Mouse (Mus musculus): ENCODE data around the gene Gpank1. TPM values are rescaled to one million over a fixed set of nuclear protein-coding genes. Genes with fewer than 3 reads are reported as not detected.

Gene Gpank1
- polyA plus RNA-seq, 1 experiment from 2014 or later: 13.4 TPM

DNA sequence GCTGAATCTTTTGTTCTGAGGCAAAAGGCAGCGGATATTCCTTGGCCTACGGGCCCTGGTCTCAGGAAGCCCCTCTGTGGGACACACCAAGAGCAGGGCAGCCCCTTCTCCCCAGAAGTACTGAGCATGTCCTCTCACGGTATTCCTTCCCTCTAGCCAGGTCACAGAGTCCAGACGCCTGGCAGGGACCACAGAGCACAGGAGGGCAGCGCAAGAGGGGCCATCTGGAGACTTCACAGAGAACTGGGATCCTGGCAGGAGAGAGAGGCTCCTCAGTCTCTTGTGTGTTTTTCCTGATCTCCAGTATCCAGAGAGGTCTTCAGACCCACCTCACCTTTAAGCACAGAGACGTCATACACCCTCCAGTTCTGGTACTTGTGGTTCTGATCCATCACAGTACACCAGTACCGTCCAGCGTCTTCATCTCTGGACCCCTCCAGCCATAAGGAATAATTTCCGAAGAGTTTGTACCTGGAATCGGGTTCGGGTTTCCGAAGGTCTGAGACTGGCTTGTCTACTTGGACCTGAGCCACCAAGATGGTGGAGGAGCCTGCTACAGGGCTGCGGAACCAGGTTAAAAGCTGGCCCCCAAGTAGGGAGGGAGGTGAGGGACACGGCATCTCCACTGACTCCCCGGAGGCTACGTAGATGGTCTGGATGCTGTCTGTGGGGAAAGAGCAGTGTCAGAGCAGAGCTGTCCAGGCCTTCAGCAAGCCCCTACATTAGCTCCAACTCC lies 38.2 kb upstream of the Gpank1 start:
- Histone ChIP-seq H3K9me3 (ENCODE audit: control insufficient read depth, low read length) (no peaks in the 10 kb centered on the region), H3K36me3 (ENCODE audit: control insufficient read depth, insufficient read depth, low read length) (no peaks in the 10 kb centered on the region), H3K27me3 (replicated peaks; ENCODE audit: control insufficient read depth, insufficient read depth, low read length) (no peaks in the 10 kb centered on the region), H3K9ac (ENCODE audit: low read depth, low read length) (0 out of 2 replicates have a peak overlapping the region, but pooled peaks have one; percentile 5), H3K4me2 (ENCODE audit: low read depth, low read length) (no peak overlapping the region), H3K4me3 (ENCODE audit: low read depth, low read length) (no peak overlapping the region), H3K27ac (replicated peaks; ENCODE audit: low read depth, low read length) (no peak overlapping the region), H3K4me1 (ENCODE audit: control insufficient read depth, insufficient read depth, low read length) (no peaks in the 10 kb centered on the region)
- ATAC-seq (ENCODE audit: low read depth): no peak
- no peak for DNase-seq (ENCODE audit: low spot score)
- 84% methylated on average over 16 of the region's 16 CpGs for WGBS

DNA sequence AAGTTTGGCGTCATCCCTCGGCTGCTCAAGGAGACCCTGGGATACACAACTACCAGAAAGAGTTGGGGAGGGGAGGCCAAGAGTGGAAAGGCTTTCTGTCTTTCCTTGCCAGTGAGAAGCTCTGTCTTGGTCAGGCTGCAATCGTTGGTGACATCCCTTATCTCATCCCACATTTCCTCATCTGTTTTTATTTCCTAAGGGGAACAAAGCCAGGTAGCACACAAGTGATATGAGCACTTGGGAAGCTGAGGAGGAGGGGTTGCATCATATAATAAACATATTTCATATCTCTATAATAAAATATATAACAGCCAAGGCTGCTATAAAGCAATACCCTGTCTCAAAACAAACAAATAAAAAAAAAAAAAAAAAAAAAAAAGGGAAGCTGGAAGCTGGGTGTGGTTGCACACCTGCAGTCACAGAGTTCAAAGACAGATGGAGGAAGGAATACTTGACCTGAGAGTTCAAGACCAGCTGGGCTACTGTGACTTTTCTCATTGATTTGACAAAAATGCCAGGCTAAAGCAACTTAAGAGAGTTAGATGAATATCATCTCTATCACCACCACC lies 37.2 kb upstream of the Gpank1 start:
- Histone ChIP-seq H3K9me3 (ENCODE audit: control insufficient read depth, low read length) (no peaks in the 10 kb centered on the region), H3K4me1 (ENCODE audit: control insufficient read depth, insufficient read depth, low read length) (no peaks in the 10 kb centered on the region), H3K36me3 (ENCODE audit: control insufficient read depth, insufficient read depth, low read length) (no peaks in the 10 kb centered on the region), H3K27ac (replicated peaks; ENCODE audit: low read depth, low read length) (no peak overlapping the region), H3K4me3 (ENCODE audit: low read depth, low read length) (no peak overlapping the region), H3K9ac (ENCODE audit: low read depth, low read length) (no peak overlapping the region), H3K4me2 (ENCODE audit: low read depth, low read length) (no peak overlapping the region), H3K27me3 (replicated peaks; ENCODE audit: control insufficient read depth, insufficient read depth, low read length) (no peaks in the 10 kb centered on the region)
- 77% methylated on average over 3 of the region's 3 CpGs for WGBS
- DNase-seq (ENCODE audit: low spot score): no peak
- no peak for ATAC-seq (ENCODE audit: low read depth)

DNA sequence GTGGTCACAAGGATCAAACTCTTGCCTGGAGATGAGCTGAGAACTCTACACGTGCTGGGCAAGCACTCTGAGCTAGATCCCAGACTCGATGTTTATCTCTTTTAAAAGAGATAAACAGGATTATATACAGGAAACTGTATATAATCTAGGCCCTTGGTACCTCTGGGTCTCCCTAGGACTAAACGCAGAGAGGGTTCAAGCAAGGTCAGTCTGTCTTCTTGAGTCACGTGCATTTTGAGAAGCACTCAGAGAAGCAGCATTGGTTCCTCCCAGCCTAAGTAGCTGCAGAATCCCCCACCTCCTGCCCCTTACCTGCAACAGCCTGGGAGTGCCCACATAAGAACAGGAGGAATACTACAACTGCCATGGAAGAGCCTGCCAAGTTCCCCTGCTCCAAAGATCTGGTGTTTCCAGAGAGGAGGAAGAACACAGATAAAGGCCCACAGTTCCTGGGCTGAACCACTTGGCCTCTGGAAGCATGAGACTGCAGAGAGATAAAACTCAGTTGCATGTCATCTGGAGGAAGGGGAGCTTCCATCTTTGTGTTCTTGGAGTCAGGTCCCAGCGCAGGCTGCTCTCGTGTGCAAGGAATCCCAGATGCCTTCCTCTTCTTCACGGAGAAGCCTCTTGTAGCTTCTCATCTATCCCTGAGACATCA lies 35.9 kb upstream of the Gpank1 start, which contains the start of gene Ly6g6f:
Ly6g6f (minus strand) TSS at position 403 of the 658 bp plus-strand sequence.
- ATAC-seq (ENCODE audit: low read depth) (no peak), DNase-seq (ENCODE audit: low spot score) (no peak)
- H3K4me2 ChIP-seq (ENCODE audit: low read depth, low read length): no peak within 1 kb of the TSS
- H3K27me3 ChIP-seq (replicated peaks; ENCODE audit: control insufficient read depth, insufficient read depth, low read length): no peaks in the 10 kb centered on the region
- no peak within 1 kb of the TSS for H3K4me3 ChIP-seq (ENCODE audit: low read depth, low read length)
- 79% methylated on average over 7 of the region's 7 CpGs for WGBS
- no peaks in the 10 kb centered on the region for H3K36me3 ChIP-seq (ENCODE audit: control insufficient read depth, insufficient read depth, low read length)
- H3K4me1 ChIP-seq (ENCODE audit: control insufficient read depth, insufficient read depth, low read length): peaks cover 4% of the 10 kb centered on the region
- H3K9me3 ChIP-seq (ENCODE audit: control insufficient read depth, low read length): no peaks in the 10 kb centered on the region
- 0 out of 2 replicates have a peak within 1 kb of the TSS, but pooled peaks have one; percentile 30 for H3K9ac ChIP-seq (ENCODE audit: low read depth, low read length)
- H3K27ac ChIP-seq (replicated peaks; ENCODE audit: low read depth, low read length): no peak within 1 kb of the TSS

DNA sequence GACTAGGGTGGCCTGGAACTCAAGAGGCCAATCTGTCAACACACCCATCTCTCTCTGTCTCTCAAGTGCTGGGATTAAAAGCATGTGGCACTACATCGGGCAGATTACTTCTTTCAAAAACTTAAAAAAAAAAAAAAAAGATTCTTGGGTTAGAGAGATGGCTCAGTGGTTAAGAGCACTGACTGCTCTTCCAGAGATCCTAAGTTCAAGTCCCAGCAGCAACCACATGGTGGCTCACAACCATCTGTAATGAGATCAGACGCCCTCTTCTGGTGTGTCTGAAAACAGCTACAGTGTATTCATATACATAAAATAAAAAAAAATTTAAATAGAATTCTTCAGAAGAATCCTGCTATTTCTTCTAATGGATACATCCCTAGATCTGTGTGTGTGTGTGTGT lies 33.1 kb upstream of the Gpank1 start:
- DNase-seq (ENCODE audit: low spot score) (no peak), ATAC-seq (ENCODE audit: low read depth) (no peak)
- no peak overlapping the region for H3K27ac ChIP-seq (replicated peaks; ENCODE audit: low read depth, low read length)
- H3K9me3 ChIP-seq (ENCODE audit: control insufficient read depth, low read length): no peaks in the 10 kb centered on the region
- no peak overlapping the region for H3K4me3 ChIP-seq (ENCODE audit: low read depth, low read length)
- H3K27me3 ChIP-seq (replicated peaks; ENCODE audit: control insufficient read depth, insufficient read depth, low read length): no peaks in the 10 kb centered on the region
- H3K36me3 ChIP-seq (ENCODE audit: control insufficient read depth, insufficient read depth, low read length): peaks cover 25% of the 10 kb centered on the region
- peaks cover 6% of the 10 kb centered on the region for H3K4me1 ChIP-seq (ENCODE audit: control insufficient read depth, insufficient read depth, low read length)
- no peak overlapping the region for H3K9ac ChIP-seq (ENCODE audit: low read depth, low read length)
- 30% methylated on average over 2 of the region's 2 CpGs for WGBS
- no peak overlapping the region for H3K4me2 ChIP-seq (ENCODE audit: low read depth, low read length)

DNA sequence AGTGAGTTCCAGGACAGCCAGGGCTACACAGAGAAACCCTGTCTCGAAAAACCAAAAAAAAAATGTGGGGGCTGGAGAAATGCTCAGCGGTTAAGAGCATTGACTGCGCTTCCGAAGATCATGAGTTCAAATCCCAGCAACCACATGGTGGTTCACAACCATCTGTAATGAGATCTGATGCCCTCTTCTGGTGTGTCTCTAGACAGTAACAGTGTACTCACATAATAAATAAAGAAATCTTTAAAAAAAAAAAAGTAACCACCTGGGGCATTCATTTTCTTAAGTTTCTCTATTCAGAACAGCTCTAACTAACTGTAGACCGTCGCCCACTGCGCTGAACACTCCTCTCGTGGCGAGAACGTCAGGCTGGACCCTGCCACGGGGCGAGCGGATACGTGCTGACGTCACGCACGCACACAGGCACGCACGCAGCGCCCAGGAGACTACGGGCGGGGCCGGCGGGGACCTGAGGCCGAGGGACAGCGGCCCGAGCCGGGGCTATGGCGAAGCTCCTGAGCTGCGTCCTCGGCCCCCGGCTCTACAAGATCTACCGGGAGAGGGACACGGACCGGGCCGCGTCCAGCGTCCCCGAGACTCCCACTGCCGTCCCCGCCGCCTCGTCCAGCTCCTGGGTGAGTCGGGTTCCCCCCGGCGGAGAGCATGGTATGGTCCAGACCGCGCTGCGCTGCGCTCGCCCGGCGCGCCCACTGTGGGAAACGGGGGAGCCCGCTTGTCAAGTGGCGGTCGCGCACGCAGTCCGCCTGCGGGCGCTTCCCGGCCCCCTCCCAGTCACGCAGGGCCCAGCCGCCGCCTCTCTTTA lies 32.2 kb upstream of the Gpank1 start, which contains the start of gene Abhd16a:
Abhd16a (plus strand) TSS at position 439 of the 820 bp plus-strand sequence.
- 3% methylated on average over 36 of the region's 67 CpGs for WGBS
- peaks cover 6% of the 10 kb centered on the region for H3K4me1 ChIP-seq (ENCODE audit: control insufficient read depth, insufficient read depth, low read length)
- peak within 1 kb of the TSS; percentile 96 for H3K27ac ChIP-seq (replicated peaks; ENCODE audit: low read depth, low read length)
- ATAC-seq (ENCODE audit: low read depth) (peak; percentile 97), DNase-seq (ENCODE audit: low spot score) (peak; percentile 97)
- peak within 1 kb of the TSS; percentile 58 for H3K4me3 ChIP-seq (ENCODE audit: low read depth, low read length)
- peak within 1 kb of the TSS; percentile 59 for H3K4me2 ChIP-seq (ENCODE audit: low read depth, low read length)
- H3K36me3 ChIP-seq (ENCODE audit: control insufficient read depth, insufficient read depth, low read length): peaks cover 34% of the 10 kb centered on the region
- H3K9ac ChIP-seq (ENCODE audit: low read depth, low read length): peak within 1 kb of the TSS; percentile 85
- H3K27me3 ChIP-seq (replicated peaks; ENCODE audit: control insufficient read depth, insufficient read depth, low read length): no peaks in the 10 kb centered on the region
- no peaks in the 10 kb centered on the region for H3K9me3 ChIP-seq (ENCODE audit: control insufficient read depth, low read length)

DNA sequence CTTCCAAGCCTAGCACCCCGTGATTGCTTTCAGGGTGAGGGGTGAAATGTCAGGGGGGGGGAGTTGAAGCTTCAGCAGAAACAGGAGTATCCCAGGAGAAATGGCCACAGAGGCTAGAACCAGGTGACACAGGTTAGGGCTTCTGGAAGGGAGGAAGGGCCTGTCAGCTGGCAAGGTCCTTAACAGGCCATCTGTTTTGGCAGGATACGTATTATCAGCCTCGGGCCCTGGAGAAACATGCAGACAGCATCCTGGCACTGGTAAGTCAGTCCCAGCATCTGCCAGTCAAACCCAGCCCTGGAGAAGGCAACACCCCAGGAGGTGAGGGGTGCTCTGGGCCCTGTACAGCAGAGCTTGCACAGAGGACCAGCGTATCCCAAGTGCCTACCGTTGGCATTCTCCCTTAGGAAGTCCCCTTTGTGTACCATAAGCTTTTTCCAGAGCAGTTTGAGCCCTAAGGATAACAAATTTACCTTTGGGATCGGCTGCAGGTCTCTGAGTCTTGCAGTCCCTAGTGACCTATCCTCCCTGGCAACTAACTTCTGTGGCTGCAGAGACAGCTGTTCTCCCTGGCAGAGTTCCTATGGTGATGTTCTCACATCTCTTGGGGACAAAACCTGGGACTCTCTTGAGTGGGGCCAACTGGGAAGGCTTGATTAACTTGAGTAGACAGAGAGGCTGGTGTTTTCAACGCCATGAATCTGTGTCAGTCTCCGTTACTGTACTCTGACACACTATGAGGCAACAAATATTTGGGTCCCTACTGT lies 30.9 kb upstream of the Gpank1 start:
- peaks cover 6% of the 10 kb centered on the region for H3K4me1 ChIP-seq (ENCODE audit: control insufficient read depth, insufficient read depth, low read length)
- H3K4me2 ChIP-seq (ENCODE audit: low read depth, low read length): peak overlapping the region; percentile 59
- no peak overlapping the region for H3K27ac ChIP-seq (replicated peaks; ENCODE audit: low read depth, low read length)
- ATAC-seq (ENCODE audit: low read depth): no peak
- H3K27me3 ChIP-seq (replicated peaks; ENCODE audit: control insufficient read depth, insufficient read depth, low read length): no peaks in the 10 kb centered on the region
- DNase-seq (ENCODE audit: low spot score): peak; percentile 55
- WGBS: 64% methylated on average over 8 of the region's 8 CpGs
- H3K9ac ChIP-seq (ENCODE audit: low read depth, low read length): peak overlapping the region; percentile 85
- H3K36me3 ChIP-seq (ENCODE audit: control insufficient read depth, insufficient read depth, low read length): peaks cover 46% of the 10 kb centered on the region
- peak overlapping the region; percentile 58 for H3K4me3 ChIP-seq (ENCODE audit: low read depth, low read length)
- H3K9me3 ChIP-seq (ENCODE audit: control insufficient read depth, low read length): no peaks in the 10 kb centered on the region

DNA sequence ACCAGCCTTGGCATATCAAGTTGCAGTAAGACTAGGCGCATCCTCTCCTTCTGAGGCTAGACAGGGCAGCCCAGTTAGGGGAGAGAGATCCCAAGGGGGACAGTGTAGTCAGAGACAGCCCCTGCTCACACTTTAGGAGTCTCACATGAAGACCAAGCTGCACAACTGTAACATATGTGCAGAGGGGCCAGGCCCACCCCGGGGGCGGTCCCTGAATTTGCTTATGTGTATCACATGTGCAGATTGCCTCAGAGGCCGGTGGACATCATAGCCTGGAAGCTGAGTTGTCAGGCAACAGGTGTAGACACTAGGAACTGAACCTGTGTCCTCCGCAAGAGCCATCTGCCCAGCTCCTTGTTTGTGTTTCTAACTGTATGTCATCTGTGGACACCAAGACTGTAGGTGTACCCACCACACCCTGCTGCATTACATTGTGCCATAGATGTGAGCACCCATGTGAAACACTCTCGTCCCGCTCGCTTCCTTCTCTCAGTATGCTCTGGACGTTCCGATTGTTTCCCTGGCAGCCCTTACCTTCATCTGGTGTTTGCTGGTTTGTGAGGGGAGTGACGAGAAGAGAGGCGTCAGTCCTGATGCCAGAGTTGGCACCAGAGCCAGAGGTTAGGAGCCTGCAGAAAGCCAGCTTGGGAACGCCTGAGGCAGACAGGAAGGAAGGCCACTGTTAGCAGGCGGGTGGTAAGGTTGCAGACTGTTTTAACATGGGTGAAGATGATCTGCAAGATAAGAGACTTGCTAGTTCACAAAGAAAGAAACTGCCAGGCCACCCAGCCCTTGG lies 28.7 kb upstream of the Gpank1 start:
- no peak overlapping the region for H3K27ac ChIP-seq (replicated peaks; ENCODE audit: low read depth, low read length)
- H3K4me3 ChIP-seq (ENCODE audit: low read depth, low read length): no peak overlapping the region
- H3K36me3 ChIP-seq (ENCODE audit: control insufficient read depth, insufficient read depth, low read length): peaks cover 68% of the 10 kb centered on the region
- no peak for ATAC-seq (ENCODE audit: low read depth)
- H3K27me3 ChIP-seq (replicated peaks; ENCODE audit: control insufficient read depth, insufficient read depth, low read length): no peaks in the 10 kb centered on the region
- no peak overlapping the region for H3K4me2 ChIP-seq (ENCODE audit: low read depth, low read length)
- H3K4me1 ChIP-seq (ENCODE audit: control insufficient read depth, insufficient read depth, low read length): peaks cover 6% of the 10 kb centered on the region
- WGBS: 84% methylated on average over 14 of the region's 14 CpGs
- H3K9ac ChIP-seq (ENCODE audit: low read depth, low read length): no peak overlapping the region
- no peaks in the 10 kb centered on the region for H3K9me3 ChIP-seq (ENCODE audit: control insufficient read depth, low read length)
- DNase-seq (ENCODE audit: low spot score): no peak

All from embryonic facial prominence, embryonic 14.5 days (tissue).